Mouse (Mus musculus) lung, postnatal 25 days (tissue): ENCODE data around the gene Ttll5.

Experiments
- DNase-seq: peaks from one replicate; pipeline ENCODE4 v3.0.0; 2022; ENCODE audit warnings: low spot score

Ttll5 gene

DNA sequence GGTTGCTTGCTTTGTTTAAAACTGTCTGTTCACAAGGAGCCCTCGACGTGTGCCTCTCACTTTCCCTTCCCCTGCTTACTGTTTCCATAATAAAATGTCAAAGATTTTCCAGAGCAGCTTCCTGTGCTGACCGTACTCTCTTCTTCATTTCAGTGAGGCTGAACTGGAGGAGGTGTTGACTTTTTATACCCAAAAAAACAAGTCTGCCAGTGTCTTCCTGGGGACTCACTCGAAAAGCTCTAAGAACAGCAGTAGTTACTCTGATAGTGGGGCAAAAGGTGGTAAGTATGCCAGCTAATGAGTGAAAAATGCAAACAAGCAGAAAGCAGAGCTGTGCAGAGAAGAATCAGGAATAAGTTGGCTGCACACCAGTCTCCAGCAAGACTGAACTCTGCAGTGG is 105.3 kb downstream of the Ttll5 start:
- DNase-seq, result no peak

DNA sequence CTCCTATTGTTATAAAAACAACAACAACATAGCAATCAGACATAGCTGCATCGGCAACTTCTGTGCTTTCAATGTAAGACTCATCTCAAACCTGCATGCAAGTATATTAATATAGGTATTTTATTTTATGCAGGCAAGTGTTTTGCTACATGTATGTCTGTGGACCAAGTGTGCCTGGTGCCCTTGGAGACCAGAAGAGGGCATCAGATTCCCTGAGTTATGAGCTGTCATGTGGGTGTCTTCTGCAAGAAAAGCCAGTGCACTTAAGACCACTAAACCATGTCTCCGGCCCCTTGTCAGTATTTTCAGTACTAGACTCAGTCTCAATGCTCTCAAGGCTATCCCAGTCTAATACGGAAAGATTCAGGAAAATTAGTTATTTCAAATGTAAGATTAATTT is 106.3 kb downstream of the Ttll5 start:
- DNase-seq, result no peak

DNA sequence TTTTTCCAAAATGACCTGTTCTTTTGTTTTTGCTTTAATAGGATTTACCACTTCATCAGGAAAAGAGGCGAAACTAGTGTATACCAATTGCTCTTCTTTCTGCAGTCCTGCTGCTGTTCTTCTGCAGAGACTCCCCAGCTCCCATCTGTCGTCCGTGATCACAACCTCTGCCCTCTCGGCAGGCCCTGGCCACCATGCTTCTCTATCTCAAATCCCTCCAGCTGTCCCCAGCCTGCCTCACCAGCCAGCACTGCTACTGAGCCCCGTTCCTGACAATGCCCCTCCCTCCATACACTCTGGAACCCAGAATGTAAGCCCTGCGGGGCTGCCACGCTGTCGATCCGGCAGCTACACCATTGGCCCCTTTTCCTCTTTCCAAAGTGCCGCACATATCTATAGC is 108.8 kb downstream of the Ttll5 start:
- no peak for DNase-seq

DNA sequence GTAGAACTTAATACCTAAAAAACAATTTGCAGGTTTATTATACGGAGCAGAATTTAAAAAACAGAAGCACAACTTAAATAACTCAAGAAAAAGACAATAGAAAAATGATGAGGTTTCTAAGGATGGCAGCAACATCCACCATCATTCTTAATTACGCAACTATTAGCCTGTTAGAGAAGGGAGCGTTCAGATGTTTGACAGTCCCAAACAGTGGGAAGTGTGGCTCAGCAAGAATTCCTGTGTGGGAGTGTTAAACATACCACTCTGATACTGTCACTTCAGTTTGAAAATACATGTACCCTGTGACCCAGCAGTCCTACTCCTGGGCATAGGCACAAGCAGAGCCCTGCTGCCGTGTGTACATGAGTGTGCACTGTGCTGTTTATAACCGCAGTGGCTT is 112.9 kb downstream of the Ttll5 start:
- DNase-seq, result no peak

DNA sequence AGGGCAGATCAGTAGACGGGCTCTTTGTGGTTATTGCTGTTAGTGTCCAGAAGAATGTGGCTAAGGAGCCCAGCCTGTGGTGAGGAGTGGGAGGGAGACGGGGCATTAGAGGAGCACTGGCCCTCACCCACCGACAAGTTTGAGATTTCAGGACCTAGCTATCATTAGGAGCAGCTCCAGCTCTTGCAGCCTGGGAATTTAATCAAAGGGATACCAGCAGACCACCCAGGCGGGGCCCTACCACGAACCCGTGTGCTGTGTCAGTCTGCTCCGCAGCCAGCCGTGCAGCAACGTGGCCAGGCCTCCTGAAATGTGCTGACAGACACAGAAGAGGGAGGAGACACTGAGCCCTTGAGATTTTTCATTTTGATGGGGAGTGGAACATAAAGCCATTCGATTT is 119.0 kb downstream of the Ttll5 start:
- no peak for DNase-seq

DNA sequence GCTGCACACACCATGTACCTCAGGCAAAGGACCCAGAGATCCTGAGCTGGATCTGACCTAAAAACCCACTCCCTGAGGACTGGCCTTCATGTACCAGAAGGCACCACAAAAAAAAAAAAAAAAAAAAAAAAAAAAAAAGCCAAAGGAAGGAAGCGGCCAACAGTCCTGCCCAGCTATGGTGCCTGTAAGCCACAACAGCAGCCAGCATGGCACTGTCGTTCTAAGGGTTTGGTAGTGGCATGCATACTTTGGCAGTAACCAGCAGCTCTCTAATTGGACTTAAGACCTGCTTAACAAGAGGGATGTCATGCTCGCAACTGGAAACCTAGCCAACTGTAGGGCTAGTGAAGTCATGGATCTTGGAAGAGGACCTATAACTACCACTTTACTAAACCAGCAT is 120.0 kb downstream of the Ttll5 start:
- no peak for DNase-seq

DNA sequence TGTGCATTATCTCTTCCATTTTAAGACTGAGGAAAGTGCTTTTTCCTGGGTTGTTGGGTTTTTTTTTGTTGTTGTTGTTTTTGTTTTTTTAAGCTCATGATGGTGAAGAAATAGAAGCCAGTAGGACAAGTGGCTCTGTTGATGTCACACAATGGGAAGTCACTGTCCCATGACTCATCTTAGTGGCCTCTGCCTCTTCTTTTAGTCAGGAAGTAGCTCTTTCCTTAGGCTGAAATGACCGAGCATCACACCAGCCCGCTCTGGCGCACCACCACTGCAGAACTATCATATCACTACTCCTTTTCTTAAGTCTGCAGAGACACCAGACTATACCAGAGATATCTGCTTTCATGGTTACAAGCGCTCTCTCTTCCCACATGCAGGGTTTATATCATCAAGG is 122.7 kb downstream of the Ttll5 start:
- no peak for DNase-seq

DNA sequence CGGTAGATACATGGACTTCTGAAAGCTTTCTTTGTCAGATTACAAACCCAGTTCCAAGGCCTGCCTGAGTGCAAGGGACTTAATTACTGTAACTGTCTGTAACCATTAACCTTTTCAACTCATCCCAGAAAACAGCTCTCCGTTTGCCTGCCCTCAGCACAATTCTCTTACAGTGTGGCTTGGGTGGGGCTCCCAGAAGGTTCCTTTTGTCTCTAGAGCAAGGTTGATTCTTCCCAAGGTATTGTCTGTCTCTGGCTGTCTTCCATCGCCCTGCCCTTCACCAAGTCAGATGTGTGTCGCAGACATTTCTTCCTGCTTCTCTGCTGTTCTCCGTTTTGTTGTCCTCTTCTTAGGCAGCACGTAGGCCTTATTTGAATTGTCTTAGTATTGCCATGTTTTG is 125.2 kb downstream of the Ttll5 start:
- no peak for DNase-seq

DNA sequence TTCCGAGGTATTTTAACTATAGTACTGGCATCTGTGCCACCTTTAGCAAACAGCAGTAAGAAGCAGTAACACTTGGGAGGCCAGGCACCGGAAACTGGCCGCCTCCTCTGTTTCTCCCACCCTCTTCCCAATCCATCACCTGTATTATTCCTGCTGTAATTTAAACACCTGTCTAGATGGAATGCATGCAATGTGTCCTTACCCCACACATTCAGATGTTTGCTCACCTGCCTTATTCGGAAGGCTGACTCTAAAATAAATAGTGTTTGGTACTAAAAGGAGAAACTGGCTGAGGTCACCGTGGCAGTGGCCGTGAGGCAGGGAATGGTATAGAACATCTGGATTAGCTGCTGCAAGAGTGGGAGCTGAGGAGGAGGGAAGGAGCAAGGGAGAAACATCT is 125.9 kb downstream of the Ttll5 start:
- DNase-seq, result no peak

DNA sequence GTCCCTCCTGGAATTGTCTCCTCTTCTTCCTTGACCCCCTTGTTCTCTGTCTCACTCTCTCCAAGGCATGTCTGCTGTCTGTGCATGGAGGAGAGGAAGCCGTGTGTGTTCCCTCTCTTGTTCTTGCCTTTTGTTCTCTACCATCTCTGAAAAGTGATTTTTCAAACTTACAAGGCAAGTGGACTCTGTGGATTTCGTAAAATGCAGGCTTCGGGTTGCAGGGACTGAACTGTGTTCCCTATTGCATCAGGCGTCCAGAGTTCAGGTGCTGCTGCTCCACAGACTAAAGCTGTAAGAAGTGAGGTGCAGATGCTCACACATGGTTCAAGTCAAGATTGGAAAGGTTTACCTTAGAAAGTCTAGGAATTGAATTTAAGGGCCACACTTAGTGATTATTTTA is 126.6 kb downstream of the Ttll5 start:
- no peak for DNase-seq

DNA sequence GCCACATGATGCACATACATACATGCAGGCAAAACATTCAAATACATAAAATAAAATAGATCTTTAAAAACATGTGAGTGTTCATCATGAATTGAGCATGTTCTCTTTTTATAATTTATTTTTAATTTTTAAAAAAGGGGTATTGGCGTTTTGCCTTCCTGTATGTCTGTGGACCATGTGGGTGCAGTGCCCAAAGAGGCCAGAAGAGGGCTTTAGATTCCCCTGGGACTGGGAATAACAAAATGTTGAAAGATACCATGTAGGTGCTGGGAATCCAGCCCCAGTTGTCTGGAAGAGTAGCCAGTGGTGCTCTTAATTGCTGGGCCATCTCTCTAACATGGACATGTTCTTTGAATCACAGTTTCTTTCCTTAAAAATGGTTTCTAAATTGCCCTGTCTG is 127.4 kb downstream of the Ttll5 start:
- no peak for DNase-seq

DNA sequence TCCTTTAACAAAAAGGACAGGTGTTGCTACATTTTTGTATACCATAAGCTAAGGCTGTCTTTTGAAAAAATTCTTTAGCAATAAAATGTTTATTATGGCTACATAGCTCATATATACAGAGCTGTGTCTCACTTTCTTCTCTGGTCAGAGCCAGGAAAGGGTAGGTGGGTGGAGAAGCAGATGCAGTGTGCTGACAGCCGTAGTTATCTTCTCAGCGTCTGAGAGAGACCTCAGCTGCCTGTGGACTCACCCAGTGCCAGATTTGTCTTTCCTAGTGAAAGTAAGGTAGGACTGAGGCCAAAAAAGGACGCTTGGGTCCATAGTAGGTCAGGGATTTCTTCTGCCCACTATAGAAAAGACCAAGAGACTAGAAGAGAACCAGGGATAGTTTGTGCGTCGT is 127.9 kb downstream of the Ttll5 start:
- no peak for DNase-seq

DNA sequence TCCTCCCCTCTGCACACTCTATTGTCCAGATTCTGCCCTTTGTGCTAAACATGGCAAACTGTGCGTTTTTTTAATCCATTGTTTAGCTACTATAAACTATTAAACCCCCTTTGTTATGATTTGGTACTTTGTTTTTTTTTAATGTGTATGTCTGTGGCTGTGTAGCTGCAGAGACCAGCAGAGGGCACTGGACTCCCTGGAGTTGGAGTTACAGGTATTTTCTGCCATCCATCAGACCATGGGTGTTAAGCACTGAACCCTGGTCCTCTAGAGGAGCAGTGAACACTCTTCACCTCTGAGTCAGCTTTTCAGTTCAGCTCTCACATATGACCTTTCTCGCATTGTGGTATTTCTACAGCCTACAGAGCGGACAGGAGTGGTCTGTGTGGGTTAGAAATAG is 129.7 kb downstream of the Ttll5 start:
- DNase-seq, result no peak

DNA sequence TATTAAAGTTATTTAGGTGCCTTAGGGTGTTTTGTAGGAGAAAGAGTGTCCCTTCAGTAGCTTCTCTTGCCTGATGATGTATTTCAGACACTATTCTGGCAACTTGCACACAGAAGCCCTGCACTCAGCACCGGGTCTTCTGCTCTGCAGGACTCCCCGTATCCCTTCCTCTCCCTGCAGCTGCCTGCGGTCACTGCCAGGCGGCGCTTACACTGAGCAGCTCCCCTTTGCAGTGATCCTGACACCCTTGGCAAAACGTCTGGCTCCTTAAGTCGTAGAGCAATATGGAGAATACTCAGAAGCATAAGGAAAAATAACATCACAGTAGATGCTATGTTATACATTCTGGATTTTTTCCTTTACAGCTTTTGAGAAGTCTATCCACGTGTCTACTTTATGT is 130.6 kb downstream of the Ttll5 start:
- no peak for DNase-seq

DNA sequence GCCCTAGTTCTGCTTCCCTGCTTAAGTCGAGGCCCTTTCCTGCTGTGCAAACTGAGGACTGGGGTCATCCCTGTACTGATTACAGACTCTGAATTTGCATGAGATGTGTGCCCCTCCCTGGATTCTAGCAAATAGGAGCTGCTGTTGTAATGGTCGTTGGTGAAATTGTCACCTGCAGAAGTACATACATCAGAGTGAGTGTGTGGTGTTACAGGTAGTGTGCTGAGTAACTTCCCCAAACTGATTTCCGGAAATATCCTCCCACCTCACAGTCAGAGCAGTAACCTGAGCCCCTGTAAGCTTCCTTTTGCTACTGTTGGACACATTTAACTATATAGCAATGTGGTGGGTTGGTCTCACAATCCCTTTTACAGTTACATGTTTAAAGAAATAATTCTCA is 131.2 kb downstream of the Ttll5 start:
- DNase-seq, result no peak

DNA sequence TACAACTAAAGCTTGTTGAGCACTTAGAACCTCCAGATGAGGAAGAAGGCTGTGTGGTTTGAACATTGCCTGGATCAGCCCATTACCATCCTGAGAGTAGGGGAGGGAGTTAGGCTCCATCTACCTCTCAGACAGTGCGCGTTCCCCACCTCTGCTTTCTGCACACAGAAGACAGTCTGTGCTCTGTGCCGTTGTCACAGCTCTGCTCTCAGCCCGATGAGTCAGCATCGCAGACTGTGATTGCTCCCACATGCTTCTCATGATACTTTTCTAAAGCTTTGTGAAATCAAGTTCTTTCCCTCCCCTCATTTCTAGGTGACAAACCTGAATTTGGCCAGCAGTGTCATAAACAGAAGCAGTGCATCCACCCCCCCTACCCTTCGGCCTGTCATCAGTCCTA is 131.8 kb downstream of the Ttll5 start:
- no peak for DNase-seq

DNA sequence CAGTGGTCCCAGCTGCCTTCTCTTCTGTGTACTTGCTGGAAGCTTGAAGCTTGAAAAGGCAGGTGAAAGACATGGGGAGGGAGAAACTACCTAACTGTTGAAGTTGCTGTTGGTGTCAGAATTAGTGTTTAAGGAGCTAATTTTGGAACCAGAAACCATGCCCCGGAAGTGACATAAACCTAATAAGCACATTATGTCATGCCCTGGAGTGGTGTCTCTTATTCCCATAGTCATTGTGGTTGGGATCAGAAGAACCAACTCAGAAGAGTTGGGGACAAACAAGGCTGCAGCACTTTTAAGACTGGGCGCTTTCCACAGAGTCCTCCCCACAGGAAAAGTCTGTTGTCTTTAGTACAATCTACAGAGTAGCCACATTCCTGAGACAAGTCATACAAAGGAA is 134.0 kb downstream of the Ttll5 start:
- no peak for DNase-seq

DNA sequence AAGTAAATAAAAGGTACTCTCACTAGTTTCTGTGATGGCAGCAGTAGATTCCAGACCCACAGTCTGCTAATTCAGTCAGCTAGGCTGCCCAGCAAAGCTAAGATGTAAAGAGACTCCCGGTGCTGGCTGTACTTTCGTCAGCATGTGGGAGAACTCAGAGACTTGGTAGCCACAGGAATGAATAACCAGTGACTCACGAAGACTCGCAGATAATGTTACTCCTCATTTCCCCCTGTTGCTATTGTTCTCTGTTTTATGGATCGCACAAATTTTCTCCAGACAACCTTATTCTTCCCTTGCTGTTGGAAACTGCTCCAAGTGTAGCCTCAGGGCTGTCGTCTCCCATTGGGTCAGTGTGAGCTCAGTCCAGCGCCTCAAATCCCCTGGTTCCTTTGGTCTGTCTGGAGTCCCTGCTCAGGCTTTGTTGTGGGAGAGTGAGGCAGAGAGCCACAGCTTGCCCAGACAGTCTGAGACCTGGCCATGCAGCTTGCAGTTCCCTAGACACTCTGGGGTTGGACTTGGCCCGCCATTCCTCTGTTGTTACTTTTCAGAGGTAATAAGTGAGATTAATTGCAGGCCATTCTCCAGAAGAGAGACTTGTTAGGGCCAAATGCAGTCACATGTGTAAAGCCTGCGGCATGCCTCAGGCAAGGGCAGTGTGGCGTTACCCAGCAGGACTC is 135.5 kb downstream of the Ttll5 start:
- DNase-seq, result no peak

DNA sequence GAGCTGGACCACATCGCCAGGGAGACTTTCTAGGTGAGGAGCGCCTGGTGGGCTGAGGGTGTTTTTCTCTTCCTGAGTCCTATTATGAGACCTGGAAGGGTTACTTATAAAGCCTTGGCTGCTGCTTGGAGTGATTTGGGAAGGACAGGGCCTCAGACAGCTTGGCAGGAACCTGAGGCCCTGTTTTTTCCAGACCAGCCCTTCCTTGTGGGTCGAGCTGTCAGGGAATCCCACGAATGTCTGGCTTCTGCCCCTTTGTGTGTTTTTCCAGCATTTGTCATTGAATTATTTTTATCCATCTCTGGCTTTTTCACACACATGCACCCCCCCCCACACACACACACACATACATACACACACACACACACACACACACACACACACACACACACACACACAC is 136.2 kb downstream of the Ttll5 start:
- no peak for DNase-seq

DNA sequence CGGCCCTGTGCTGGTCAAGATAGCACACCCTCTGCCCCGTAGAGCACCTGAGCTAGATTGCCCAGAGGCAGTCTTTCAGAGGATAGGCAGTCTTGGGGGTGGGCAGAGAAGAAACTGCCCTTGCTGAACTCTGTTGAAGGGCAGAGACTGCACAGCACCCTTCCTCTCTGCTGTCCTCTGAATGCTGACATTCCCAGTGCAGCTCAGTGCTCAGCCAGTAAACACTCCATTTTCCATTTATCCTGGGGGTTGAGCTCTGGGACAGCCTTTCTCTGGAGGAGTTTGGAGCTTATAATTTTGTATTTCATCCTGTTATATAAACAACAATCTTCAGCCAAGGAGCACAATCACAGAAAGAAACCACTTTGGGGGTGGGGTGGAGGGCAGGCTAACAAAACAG is 138.7 kb downstream of the Ttll5 start:
- no peak for DNase-seq

DNA sequence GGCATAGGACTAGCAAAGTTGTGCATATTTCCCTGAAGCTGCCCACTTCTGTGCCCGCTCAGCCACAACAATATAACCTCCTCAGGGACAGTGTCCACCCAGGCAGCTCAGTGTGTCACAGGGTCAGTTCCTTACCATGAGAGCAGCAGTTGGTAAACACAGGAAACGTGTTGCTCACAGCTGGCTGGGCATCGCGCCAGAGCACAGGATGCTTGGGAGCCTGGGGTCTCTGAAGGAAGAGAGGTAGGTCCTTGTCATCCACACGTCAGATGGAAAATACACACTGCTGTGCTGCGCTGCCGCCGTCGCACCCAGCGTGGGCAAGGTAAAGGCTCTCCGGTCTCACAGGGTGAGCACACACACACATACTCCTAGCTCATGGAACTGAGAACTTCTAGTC is 139.2 kb downstream of the Ttll5 start:
- DNase-seq, result no peak

DNA sequence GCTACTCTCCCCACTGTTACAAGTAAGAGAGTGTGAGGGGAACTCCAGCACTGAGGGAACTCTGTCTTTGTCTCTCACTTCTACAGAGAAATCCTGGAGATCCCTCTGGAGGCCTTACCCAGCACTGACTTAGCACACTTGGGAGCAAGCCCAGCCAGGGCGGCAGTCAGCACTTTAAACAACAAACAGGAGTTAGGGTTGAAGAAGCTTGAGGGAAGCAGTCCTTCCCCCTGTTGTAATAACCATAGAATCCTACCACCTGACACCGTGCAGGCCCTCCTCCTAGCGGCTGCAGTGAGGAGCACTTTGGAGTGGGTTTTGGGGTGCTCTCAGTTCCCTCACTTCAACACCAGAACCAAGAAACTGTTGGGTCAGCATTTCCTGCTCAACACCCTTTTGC is 140.0 kb downstream of the Ttll5 start:
- DNase-seq, result no peak

DNA sequence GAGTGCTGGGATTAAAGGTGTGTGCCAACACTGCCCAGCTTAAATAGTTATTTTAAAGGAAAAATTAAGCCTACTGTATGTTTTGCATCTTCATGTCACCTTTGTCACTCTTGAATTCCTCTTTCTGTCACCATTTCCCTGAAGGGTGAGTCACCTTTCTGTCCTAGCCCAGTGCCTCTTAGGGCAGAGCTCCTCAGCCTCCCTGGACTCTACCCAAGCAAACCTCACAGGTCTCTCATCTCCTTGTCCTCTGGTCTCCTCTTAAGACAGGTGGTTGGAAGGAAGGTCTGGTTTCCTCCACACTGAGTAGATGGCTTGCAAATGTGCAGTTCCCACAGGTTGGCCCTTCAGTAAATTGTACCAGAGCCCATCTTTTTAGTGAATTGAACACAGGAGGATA is 143.4 kb downstream of the Ttll5 start:
- no peak for DNase-seq

DNA sequence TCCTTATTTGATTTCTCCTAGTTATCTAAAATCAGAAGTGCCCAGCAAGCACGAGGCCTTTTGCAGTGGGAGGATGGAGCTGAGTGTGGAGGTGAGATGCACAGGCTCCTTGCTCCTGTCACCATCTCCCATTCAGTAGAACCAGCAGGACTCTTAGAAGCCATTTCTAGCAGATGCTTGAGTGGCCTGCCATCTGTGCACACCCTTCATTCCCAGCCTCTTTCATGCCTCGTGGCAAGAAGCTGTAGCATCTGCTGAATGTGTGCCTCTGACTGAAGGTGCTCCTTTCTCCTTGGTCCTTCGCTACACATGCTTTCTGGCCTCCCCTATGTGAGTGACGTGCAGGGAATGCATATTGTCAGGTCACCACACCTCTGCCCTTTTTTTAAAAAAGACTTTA is 143.9 kb downstream of the Ttll5 start:
- DNase-seq, result no peak

DNA sequence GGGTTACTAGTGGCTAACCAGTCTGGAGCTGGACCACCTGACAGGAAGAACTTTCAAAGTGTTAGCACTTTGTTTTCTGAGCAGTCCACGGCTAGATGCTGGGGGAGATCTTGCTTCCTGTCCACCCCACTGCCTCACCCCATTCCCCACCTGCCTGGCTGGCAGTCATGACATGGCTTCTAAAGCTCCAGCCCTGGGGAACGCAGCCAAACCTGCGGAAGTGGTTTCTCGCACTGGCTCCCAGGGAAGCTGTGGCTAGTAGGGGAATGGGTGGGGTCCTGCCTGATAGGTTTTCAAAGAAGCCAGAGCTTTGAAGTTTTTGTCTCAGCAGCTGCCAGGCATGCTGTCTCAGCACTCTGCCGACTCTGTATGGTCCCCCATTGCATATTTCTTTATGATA is 145.1 kb downstream of the Ttll5 start:
- DNase-seq, result no peak
